Mouse (Mus musculus) heart, embryonic 13.5 days (tissue): Measurements from ENCODE around the gene Vamp2. TPM values are rescaled to one million over a fixed set of nuclear protein-coding genes. Genes with fewer than 3 reads are reported as not detected.

Experiments
- ATAC-seq: fragments of 200-750 bp; cut with Nextera tagmentation; 2 replicates; pipeline ENCODE4 v1.8.0; 2017; ENCODE audit warnings: moderate TSS enrichment; ENCODE audit not compliant: insufficient number of reproducible peaks, low FRiP score, low TSS enrichment; ENCODE audit errors: extremely low read depth
- H3K27ac ChIP-seq: fragments of 300-500 bp; sonication (generic); replicated peaks from 2 replicates; pipeline ENCODE4 v1.5.1; 2015; ENCODE audit warnings: moderate library complexity, mild to moderate bottlenecking, inconsistent platforms
- H3K27me3 ChIP-seq: fragments of 300-500 bp; sonication (generic); replicated peaks from 2 replicates; pipeline ENCODE4 v1.6.1; 2015; ENCODE audit warnings: mild to moderate bottlenecking, inconsistent platforms
- H3K36me3 ChIP-seq: fragments of 300-500 bp; sonication (generic); 2 replicates; pipeline ENCODE4 v1.6.1; 2015; ENCODE audit warnings: mild to moderate bottlenecking, inconsistent platforms
- H3K4me1 ChIP-seq: fragments of 300-500 bp; sonication (generic); 2 replicates; pipeline ENCODE4 v1.6.1; 2015; ENCODE audit warnings: inconsistent platforms
- H3K4me2 ChIP-seq: fragments of 300-500 bp; sonication (generic); 2 replicates; pipeline ENCODE4 v1.6.1; 2015; ENCODE audit warnings: inconsistent platforms, mild to moderate bottlenecking, moderate library complexity
- H3K4me3 ChIP-seq: fragments of 300-500 bp; sonication (generic); 2 replicates; pipeline ENCODE4 v1.5.1; 2015; ENCODE audit warnings: moderate library complexity, mild to moderate bottlenecking, inconsistent platforms
- H3K9ac ChIP-seq: fragments of 300-500 bp; sonication (generic); 2 replicates; pipeline ENCODE4 v1.6.1; 2015; ENCODE audit warnings: inconsistent platforms, mild to moderate bottlenecking, moderate library complexity
- H3K9me3 ChIP-seq: fragments of 300-500 bp; sonication (generic); 2 replicates; pipeline ENCODE4 v1.6.1; 2016; ENCODE audit warnings: inconsistent platforms
- WGBS: fragments of 180-500 bp; shearing (Covaris S2); methylation state at CpG from one replicate; pipeline ENCODE4 v1.1.7; 2015; ENCODE audit warnings: mixed read lengths; 5-methylcytosine and 5-hydroxymethylcytosine counted together
- polyA plus RNA-seq: library from polyadenylated mRNA; unstranded; fragments of >200 nt; fragmentation: Nextera tagmentation; extraction: Ambion mirVana; gene quantifications from 2 replicates; pipeline ENCODE4 v1.2.1, GENCODE M21; 2015

The Vamp2 gene
- polyA plus RNA-seq, 1 experiment from 2014 or later = 82.1 TPM

DNA sequence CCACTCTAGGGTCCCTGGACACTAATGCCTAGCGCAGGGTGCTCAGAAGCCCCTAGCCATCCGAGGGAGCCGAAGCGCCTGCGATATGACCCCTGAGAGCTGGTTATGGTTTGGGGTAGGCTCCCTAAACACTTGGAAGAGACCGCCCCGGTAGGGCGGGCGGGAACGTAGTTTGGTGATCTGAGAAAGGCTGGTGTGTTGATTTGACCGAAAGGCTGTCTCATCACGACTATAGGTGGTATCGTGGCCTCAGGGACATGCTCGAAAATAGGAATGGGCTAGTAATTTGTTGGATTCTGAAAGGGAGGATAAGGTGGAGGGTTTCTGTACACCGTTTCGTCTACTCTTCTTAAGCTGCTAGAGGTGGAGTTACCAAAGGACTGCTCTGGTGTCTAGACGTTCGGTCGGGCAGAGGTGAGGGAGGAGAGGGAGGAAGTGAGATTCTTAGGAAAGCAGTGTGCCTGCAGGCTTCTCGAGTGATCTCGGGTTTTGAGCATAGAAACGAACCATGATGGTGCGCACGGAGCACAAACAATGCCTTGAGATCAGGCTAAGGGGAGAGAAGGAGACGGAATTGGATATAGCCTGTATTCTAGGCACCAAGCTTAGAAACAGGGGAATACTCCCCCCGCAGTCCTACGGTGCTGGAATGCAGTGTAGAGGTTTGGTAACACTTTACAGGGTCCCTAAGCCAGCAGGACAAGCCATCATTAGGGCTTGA lies 7.4 kb downstream of the Vamp2 start:
- WGBS = 3% methylated on average over 27 of the region's 27 CpGs

DNA sequence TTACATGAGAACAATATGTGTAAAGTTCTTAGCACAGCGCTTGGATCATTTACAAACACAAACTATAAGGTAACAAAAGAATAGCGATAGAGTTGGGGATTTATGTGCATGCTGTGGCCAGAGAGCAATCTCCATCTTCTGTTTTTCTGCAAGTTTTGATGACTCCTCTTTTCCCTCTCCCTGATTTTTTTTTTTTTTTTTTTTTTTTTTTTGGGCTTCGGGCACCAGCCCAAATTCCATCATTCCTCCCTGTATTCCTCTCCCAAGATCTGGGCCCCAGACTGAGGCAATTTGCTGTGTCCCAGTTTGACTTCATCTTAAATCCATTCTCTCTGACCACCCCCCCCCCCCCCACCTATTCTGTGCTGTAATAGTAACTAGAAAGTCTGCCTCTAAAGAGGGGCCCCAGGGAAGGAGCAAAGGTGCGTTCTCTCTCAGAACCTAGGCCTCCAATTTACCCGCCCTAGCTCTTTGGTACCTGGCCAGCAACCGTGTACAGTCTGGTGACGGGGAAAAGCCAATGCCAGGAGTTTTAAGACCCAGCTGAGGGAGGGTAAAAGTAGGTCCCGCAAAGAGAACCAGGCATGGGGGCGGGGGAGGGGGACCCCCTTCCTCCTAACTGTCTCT lies 8.2 kb downstream of the Vamp2 start:
- H3K27ac ChIP-seq = peak overlapping the region; percentile 98
- peak overlapping the region; percentile 99 for H3K4me2 ChIP-seq
- peaks cover 23% of the 10 kb centered on the region for H3K36me3 ChIP-seq
- ATAC-seq = no peak
- H3K27me3 ChIP-seq = no peaks in the 10 kb centered on the region
- peak overlapping the region; percentile 89 for H3K9ac ChIP-seq
- H3K4me3 ChIP-seq = peak overlapping the region; percentile 71
- no peaks in the 10 kb centered on the region for H3K9me3 ChIP-seq
- H3K4me1 ChIP-seq = peaks cover 79% of the 10 kb centered on the region
- whole genome bisulfite sequencing = 12% methylated on average over 9 of the region's 9 CpGs

More for the DNA sequence above, 7.4 kb downstream of the Vamp2 start:
- no peak for ATAC-seq
- H3K36me3 ChIP-seq = peaks cover 23% of the 10 kb centered on the region
- peak overlapping the region; percentile 71 for H3K4me3 ChIP-seq
- no peaks in the 10 kb centered on the region for H3K27me3 ChIP-seq
- H3K27ac ChIP-seq = peak overlapping the region; percentile 98
- peak overlapping the region; percentile 99 for H3K4me2 ChIP-seq
- peaks cover 81% of the 10 kb centered on the region for H3K4me1 ChIP-seq
- H3K9me3 ChIP-seq = no peaks in the 10 kb centered on the region
- H3K9ac ChIP-seq = peak overlapping the region; percentile 89

DNA sequence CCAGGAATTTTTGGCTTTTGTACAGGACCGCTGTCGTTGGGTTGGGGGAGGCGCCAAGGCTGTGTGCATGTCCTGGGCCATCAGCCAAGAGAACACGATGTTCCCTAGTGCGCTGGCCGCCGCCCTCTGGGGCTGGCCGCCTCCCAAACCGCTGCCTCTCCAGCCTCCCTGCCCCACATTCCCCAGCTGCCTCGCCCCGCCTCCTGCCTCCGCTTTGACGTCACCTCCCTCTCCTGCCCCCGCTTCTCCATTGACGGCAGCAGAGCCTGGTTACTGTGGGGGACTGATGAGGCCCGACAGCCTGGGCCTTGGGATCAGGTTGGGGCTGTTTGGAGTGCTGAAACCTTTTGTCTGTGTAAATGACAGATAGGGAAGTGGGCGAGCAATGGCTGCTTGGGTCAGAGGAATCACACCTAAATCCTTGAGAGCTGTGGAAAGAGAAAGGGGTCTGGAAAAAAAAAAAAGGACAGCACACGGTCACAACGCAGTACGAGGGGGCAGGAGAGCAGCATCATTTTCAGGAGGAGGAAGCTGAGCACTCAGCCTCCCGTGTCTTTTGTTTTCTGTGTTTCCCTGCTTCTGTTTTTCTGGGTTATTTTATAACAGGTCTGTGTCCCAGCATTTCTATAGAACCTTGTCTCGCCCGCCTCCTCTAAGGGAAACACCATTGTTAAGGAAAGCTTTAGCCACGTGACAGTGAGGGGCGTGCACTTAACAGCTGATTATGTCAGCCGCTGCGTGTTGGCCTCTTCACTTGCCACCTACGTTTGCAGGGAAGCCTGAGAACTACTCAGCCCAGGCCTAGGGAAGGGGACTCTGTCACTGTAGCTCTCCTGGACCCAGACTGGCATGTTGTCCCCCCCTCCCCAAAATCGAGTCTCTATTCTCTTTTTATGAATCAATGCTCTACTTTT lies 9.0 kb downstream of the Vamp2 start:
- H3K4me1 ChIP-seq = peaks cover 71% of the 10 kb centered on the region
- H3K4me2 ChIP-seq = peak overlapping the region; percentile 99
- peak overlapping the region; percentile 89 for H3K9ac ChIP-seq
- no peaks in the 10 kb centered on the region for H3K27me3 ChIP-seq
- H3K36me3 ChIP-seq = peaks cover 24% of the 10 kb centered on the region
- no peaks in the 10 kb centered on the region for H3K9me3 ChIP-seq
- 2% methylated on average over 27 of the region's 29 CpGs for WGBS
- ATAC-seq = peak; percentile 42
- H3K27ac ChIP-seq = peak overlapping the region; percentile 98
- peak overlapping the region; percentile 71 for H3K4me3 ChIP-seq

DNA sequence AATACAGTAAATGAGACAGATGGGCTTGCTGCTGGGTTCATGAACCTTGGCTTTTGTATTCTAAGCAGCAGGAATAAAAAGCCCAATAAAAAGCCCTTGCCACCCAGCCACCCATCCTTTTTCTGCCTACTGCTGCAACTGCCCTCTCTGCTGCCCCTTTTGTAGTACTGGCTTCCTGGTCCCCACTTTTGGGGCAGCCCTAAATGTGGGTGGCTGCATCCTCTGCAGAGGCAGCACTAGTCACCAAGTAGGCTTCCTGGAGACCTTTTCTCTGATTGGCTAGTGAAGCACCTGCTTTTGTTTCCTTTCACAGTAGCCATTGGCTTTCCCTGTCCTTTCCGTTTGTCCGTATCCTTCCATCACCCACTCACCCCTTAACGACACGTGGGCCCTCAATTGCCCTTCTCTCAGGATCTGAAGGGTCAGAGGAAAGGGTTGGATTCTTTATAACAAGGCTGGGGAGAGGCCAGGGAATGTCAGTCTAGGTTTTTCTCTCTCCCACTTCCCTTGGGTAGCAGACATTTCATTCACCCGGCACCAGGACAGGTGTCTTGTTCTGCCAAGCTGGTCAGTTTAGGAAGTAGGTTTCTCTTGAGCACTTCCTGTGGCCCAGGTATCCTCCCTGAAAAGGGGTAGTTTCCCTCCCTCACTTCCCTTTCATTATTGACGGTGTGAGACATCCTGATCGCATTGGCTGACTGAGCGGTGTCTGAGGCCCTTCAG lies 9.9 kb downstream of the Vamp2 start:
- no peaks in the 10 kb centered on the region for H3K27me3 ChIP-seq
- no peaks in the 10 kb centered on the region for H3K9me3 ChIP-seq
- peaks cover 64% of the 10 kb centered on the region for H3K4me1 ChIP-seq
- H3K27ac ChIP-seq = peak overlapping the region; percentile 98
- no peak for ATAC-seq
- H3K4me2 ChIP-seq = peak overlapping the region; percentile 99
- WGBS = 23% methylated on average over 8 of the region's 8 CpGs
- peak overlapping the region; percentile 89 for H3K9ac ChIP-seq
- H3K4me3 ChIP-seq = peak overlapping the region; percentile 71
- H3K36me3 ChIP-seq = peaks cover 28% of the 10 kb centered on the region

DNA sequence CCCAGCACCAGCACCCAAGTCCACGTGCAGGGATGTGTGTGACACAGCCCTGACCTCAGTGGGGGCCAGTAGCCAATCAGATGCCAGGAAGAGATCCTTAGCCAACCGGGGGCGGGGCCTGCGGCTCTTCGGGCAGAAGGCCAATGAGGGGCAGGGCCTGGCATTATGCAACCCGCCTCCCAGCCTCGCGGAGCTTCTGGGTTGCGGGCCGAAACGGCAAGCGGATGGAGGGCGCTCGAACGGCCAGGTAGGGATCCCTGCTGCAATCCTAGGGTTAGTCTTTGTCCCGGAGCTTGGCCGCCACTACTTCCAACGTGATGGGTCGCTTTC lies 10.4 kb downstream of the Vamp2 start:
- Histone ChIP-seq H3K4me2 (peak overlapping the region; percentile 99), H3K4me3 (peak overlapping the region; percentile 71), H3K27me3 (no peaks in the 10 kb centered on the region), H3K27ac (peak overlapping the region; percentile 98), H3K9me3 (no peaks in the 10 kb centered on the region), H3K9ac (peak overlapping the region; percentile 89), H3K4me1 (peaks cover 63% of the 10 kb centered on the region), H3K36me3 (peaks cover 33% of the 10 kb centered on the region)
- under 1% methylated on average over 19 of the region's 19 CpGs for whole genome bisulfite sequencing
- ATAC-seq = peak; percentile 55

DNA sequence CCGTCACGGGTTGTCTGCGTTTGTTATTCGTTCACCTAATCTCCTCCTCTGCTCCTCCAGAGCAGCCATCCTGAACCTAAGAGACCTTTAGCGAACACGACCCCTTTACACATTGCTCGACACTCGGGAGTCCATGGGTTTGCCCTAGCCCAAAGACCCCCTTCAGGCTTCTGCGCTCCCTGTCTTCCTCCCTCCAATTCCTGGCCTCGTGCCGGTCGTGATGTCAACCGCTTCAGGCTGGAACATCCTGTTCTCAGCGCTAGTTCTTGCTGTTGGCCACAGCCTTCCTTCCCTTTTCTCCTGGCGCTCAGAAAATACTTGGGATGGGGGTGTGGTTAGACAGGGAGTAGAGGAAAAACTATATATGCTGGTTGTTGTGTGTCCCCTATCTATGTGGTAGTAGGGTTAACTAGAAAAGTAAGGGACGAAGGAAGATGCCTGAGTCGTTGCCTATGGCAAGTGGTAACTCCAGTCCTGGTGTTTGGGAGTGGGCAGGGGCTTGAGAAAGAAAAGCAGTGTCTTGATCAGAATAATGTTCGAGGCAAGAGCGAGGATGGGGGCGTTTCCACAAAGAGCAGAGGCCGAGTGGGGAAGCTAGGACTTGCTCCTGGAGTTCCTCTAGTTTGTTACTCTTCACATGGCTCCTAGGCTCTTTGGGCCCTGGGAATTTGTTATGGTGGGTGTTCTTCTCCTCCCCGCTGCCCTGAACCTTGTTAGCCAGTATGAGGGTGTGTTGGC lies 11.1 kb downstream of the Vamp2 start:
- Histone ChIP-seq H3K4me2 (peak overlapping the region; percentile 99), H3K4me1 (peaks cover 56% of the 10 kb centered on the region), H3K27ac (peak overlapping the region; percentile 98), H3K36me3 (peaks cover 40% of the 10 kb centered on the region), H3K4me3 (peak overlapping the region; percentile 71), H3K27me3 (no peaks in the 10 kb centered on the region), H3K9me3 (no peaks in the 10 kb centered on the region), H3K9ac (peak overlapping the region; percentile 89)
- ATAC-seq = no peak
- WGBS = under 1% methylated on average over 22 of the region's 22 CpGs

DNA sequence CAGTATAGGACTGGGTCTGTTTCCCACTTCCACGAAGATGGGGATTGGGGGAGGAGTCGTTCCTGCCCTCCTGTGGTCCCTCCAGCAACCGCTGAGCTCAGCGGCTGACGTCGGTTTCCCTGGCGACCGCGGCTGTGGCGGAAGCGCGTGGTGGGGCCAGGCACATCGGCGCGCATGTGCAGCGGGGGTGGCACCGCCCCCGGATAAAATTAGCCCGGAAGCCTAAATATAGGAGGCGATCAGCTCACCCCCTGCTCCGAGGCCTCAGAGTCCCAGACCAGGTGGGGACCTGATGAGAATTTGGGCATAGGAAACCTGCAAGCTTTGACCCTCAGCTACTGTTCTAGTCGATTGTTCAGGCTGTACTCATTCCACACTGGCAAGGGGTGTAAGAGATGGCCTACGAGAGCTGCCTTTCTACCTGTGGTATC lies 11.6 kb downstream of the Vamp2 start:
- peak overlapping the region; percentile 99 for H3K4me2 ChIP-seq
- H3K4me1 ChIP-seq = peaks cover 54% of the 10 kb centered on the region
- peak overlapping the region; percentile 89 for H3K9ac ChIP-seq
- no peaks in the 10 kb centered on the region for H3K9me3 ChIP-seq
- peak; percentile 21; the same call in 1 of the 2 replicates for ATAC-seq
- H3K4me3 ChIP-seq = peak overlapping the region; percentile 71
- H3K36me3 ChIP-seq = peaks cover 45% of the 10 kb centered on the region
- peak overlapping the region; percentile 98 for H3K27ac ChIP-seq
- WGBS = under 1% methylated on average over 23 of the region's 23 CpGs
- H3K27me3 ChIP-seq = no peaks in the 10 kb centered on the region

DNA sequence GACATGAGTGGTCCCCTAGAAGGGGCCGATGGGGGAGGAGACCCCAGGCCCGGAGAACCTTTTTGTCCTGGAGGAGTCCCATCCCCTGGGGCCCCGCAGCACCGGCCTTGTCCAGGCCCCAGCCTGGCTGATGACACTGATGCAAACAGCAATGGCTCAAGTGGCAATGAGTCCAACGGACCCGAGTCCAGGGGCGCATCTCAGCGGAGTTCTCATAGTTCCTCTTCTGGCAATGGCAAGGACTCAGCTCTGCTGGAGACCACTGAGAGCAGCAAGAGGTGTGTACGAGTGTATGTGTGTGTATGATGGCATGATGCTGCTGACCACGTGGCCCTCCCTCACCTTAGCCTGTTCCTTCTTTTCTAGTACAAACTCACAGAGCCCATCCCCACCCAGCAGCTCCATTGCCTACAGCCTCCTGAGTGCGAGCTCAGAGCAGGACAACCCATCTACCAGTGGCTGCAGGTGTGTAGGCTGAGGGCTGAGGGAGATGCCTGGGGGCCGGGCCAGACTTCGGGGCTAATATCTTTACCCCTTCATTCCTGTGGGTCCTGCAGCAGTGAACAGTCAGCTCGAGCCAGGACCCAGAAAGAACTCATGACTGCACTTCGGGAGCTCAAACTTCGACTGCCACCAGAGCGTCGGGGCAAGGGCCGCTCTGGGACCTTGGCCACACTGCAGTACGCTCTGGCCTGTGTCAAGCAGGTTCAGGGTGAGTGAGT lies 12.5 kb downstream of the Vamp2 start:
- Histone ChIP-seq H3K36me3 (peaks cover 54% of the 10 kb centered on the region), H3K9ac (peak overlapping the region; percentile 89), H3K4me2 (peak overlapping the region; percentile 99), H3K9me3 (no peaks in the 10 kb centered on the region), H3K4me3 (peak overlapping the region; percentile 71), H3K4me1 (peaks cover 49% of the 10 kb centered on the region), H3K27me3 (no peaks in the 10 kb centered on the region), H3K27ac (peak overlapping the region; percentile 98)
- ATAC-seq = no peak
- 85% methylated on average over 20 of the region's 20 CpGs for WGBS

DNA sequence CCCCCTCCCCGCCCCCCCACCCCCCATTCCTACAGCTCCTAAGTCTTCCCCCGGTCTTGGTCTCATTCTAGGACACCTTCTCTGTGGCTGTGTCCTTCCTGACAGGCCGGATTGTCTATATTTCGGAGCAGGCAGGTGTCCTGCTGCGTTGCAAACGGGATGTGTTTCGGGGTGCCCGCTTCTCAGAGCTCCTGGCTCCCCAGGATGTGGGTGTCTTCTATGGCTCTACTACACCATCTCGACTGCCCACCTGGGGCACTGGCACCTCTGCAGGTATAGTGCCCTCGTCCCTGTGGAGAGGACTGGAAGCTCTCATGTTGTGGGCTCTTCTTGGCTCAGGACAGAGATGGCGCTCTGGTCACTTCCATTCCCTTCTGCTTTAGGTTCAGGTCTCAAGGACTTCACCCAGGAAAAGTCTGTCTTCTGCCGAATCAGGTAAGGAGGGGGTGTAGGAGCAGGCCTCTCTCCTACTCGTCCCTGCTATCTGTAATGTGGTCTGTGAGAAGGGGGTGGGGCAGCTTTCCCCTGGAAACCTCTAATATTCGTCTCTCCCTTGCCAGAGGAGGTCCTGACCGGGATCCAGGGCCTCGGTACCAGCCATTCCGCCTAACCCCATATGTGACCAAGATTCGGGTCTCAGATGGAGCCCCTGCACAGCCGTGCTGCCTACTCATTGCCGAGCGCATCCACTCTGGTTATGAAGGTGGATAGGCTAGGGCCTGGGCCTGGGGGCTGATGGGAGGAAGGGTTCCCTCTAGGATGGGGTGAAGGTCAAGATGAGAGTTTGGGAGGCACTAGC lies 13.5 kb downstream of the Vamp2 start:
- no peak for ATAC-seq
- H3K4me1 ChIP-seq = peaks cover 39% of the 10 kb centered on the region
- 88% methylated on average over 21 of the region's 21 CpGs for WGBS
- H3K4me2 ChIP-seq = no peak overlapping the region
- H3K9me3 ChIP-seq = no peaks in the 10 kb centered on the region
- H3K36me3 ChIP-seq = peaks cover 64% of the 10 kb centered on the region
- H3K9ac ChIP-seq = 0 out of 2 replicates have a peak overlapping the region, but pooled peaks have one; percentile 24
- H3K27ac ChIP-seq = no peak overlapping the region
- no peak overlapping the region for H3K4me3 ChIP-seq
- H3K27me3 ChIP-seq = no peaks in the 10 kb centered on the region
